Mouse (Mus musculus) embryonic facial prominence, embryonic 13.5 days (tissue): Measurements from ENCODE around the gene Adgra3. TPM values are rescaled to one million over a fixed set of nuclear protein-coding genes. Genes with fewer than 3 reads are reported as not detected.

ENCODE experiments used
- ATAC-seq: fragments of 200-750 bp; cut with Nextera tagmentation; 2 replicates; pipeline ENCODE4 v1.8.0; 2017; ENCODE audit warnings: low read depth; ENCODE audit not compliant: insufficient number of reproducible peaks, insufficient read depth, low FRiP score, low TSS enrichment
- H3K27ac ChIP-seq: fragments of 300-500 bp; sonication (generic); 2 replicates; pipeline ENCODE4 v1.5.1; 2015; ENCODE audit warnings: moderate library complexity, mild to moderate bottlenecking, inconsistent platforms
- H3K27me3 ChIP-seq: fragments of 300-500 bp; sonication (generic); 2 replicates; pipeline ENCODE4 v1.6.1; 2015; ENCODE audit warnings: mild to moderate bottlenecking, inconsistent platforms
- H3K36me3 ChIP-seq: fragments of 300-500 bp; sonication (generic); 2 replicates; pipeline ENCODE4 v1.6.1; 2015; ENCODE audit warnings: mild to moderate bottlenecking, inconsistent platforms
- H3K4me1 ChIP-seq: fragments of 300-500 bp; sonication (generic); 2 replicates; pipeline ENCODE4 v1.6.1; 2015; ENCODE audit warnings: inconsistent platforms
- H3K4me2 ChIP-seq: fragments of 300-500 bp; sonication (generic); 2 replicates; pipeline ENCODE4 v1.6.1; 2015; ENCODE audit warnings: moderate library complexity, mild to moderate bottlenecking, inconsistent platforms
- H3K4me3 ChIP-seq: fragments of 300-500 bp; sonication (generic); 2 replicates; pipeline ENCODE4 v1.5.1; 2015; ENCODE audit warnings: mild to moderate bottlenecking, inconsistent platforms
- H3K9ac ChIP-seq: fragments of 300-500 bp; sonication (generic); 2 replicates; pipeline ENCODE4 v1.6.1; 2015; ENCODE audit warnings: mild to moderate bottlenecking, inconsistent platforms
- H3K9me3 ChIP-seq: fragments of 300-500 bp; sonication (generic); 2 replicates; pipeline ENCODE4 v1.6.1; 2016; ENCODE audit warnings: inconsistent platforms
- WGBS: fragments of 180-500 bp; shearing (Covaris S2); methylation state at CpG from one replicate; pipeline ENCODE4 v1.1.7; 2015; ENCODE audit warnings: mixed read lengths; 5-methylcytosine and 5-hydroxymethylcytosine counted together
- polyA plus RNA-seq: library from polyadenylated mRNA; unstranded; fragments of >200 nt; fragmentation: Nextera tagmentation; extraction: Ambion mirVana; gene quantifications from 2 replicates; pipeline ENCODE4 v1.2.1, GENCODE M21; 2015

Adgra3 gene
- polyA plus RNA-seq, 1 experiment from 2014 or later = 39.7 TPM

DNA sequence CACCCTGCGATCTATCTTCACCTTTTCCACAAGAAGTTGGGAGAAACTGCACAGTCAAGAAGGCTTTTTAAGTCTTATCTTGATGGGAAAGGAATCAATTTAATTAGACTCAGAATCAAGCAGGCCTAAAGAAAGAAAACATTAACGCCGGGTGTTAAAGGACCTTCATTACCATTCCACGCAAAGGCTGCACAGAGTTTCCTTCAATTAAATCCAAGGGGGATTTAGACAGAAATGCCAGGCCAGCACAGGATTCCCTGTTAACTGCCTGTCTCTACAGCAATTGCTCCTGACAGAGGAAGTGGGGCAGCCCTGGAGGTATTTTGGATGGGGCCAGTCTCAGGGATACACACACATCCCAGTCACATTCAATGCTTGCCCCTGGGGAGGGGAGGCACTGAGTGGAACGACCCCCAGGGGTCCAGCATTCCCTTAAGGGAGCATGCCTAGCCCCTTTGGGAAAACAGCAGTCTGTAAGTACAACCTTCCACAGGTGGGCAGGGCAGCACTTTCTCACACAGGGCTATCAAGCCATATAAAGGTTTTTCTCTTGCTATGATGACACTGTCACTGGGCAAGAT is 10.4 kb downstream of the Adgra3 start:
- ATAC-seq = no peak

DNA sequence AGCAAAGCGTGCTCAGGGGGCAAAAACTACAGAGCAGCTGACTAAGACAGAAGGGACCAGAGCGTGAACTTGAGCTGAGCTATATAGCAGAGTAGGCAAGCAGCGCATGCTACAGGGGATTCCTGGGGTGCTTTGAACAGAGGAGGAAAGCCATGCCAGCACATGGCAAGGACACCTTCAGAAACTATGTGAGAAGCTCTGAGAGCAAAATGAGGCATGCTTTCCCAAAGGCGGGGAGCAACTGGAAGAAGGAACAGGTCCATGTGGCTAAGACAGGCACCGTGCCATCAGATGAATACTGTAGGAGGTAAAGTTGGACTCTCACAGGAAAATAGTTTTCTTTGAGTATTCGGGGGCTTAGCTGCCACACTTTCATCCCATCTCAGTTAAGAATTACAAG is 13.6 kb downstream of the Adgra3 start:
- Histone ChIP-seq H3K36me3 (no peaks in the 10 kb centered on the region), H3K4me3 (no peak overlapping the region), H3K9me3 (no peaks in the 10 kb centered on the region), H3K9ac (no peak overlapping the region), H3K27me3 (no peaks in the 10 kb centered on the region), H3K27ac (no peak overlapping the region), H3K4me1 (peaks cover 44% of the 10 kb centered on the region), H3K4me2 (no peak overlapping the region)
- 84% methylated on average over 6 of the region's 6 CpGs for WGBS
- ATAC-seq = no peak

More for the DNA sequence above, 10.4 kb downstream of the Adgra3 start:
- no peak overlapping the region for H3K4me3 ChIP-seq
- H3K9me3 ChIP-seq = no peaks in the 10 kb centered on the region
- H3K9ac ChIP-seq = no peak overlapping the region
- WGBS = 43% methylated on average over 5 of the region's 5 CpGs
- no peaks in the 10 kb centered on the region for H3K27me3 ChIP-seq
- H3K27ac ChIP-seq = no peak overlapping the region
- peaks cover 6% of the 10 kb centered on the region; the same call in 1 of the 2 replicates for H3K36me3 ChIP-seq
- H3K4me2 ChIP-seq = no peak overlapping the region
- peaks cover 52% of the 10 kb centered on the region for H3K4me1 ChIP-seq

DNA sequence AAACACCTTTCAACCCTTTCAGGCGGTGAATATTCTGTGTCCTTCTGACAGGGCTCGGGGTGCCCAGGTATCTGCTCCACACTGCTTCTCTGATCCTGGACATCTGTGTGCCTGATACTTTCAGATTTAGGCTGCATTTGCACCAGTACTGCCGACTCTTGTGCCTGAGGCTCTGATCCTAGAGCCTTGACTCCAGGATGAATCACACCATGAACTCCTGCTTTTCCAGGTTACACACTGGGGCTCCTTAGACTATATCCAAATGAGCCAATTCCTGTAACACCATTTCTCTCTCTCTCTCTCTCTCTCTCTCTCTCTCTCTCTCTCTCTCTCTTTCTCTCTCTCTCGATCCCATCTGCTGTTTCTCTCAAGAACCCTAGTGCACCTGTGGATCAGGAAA is 15.1 kb downstream of the Adgra3 start:
- no peaks in the 10 kb centered on the region for H3K9me3 ChIP-seq
- WGBS = 79% methylated on average over 4 of the region's 4 CpGs
- peaks cover 44% of the 10 kb centered on the region for H3K4me1 ChIP-seq
- ATAC-seq = no peak
- H3K27me3 ChIP-seq = no peaks in the 10 kb centered on the region
- H3K36me3 ChIP-seq = no peaks in the 10 kb centered on the region
- no peak overlapping the region for H3K4me2 ChIP-seq
- no peak overlapping the region for H3K4me3 ChIP-seq
- H3K9ac ChIP-seq = no peak overlapping the region
- no peak overlapping the region for H3K27ac ChIP-seq

GRCm38 (mm10) chr5:50042274-50042943 is 16.4 kb downstream of the Adgra3 start:
- peak; percentile 48; the same call in 1 of the 2 replicates for ATAC-seq
- no peak overlapping the region for H3K27ac ChIP-seq
- no peak overlapping the region for H3K4me2 ChIP-seq
- no peaks in the 10 kb centered on the region for H3K36me3 ChIP-seq
- H3K27me3 ChIP-seq = no peaks in the 10 kb centered on the region
- no peak overlapping the region for H3K4me3 ChIP-seq
- 36% methylated on average over 7 of the region's 7 CpGs for WGBS
- H3K4me1 ChIP-seq = peaks cover 46% of the 10 kb centered on the region
- no peaks in the 10 kb centered on the region for H3K9me3 ChIP-seq
- H3K9ac ChIP-seq = no peak overlapping the region

GRCm38 (mm10) chr5:50039521-50039920 is 19.3 kb downstream of the Adgra3 start:
- no peak overlapping the region for H3K9ac ChIP-seq
- H3K27me3 ChIP-seq = no peaks in the 10 kb centered on the region
- no peak overlapping the region for H3K27ac ChIP-seq
- H3K9me3 ChIP-seq = no peaks in the 10 kb centered on the region
- no peaks in the 10 kb centered on the region for H3K36me3 ChIP-seq
- no peak overlapping the region for H3K4me2 ChIP-seq
- no peak overlapping the region for H3K4me3 ChIP-seq
- ATAC-seq = peak; percentile 40
- H3K4me1 ChIP-seq = peaks cover 59% of the 10 kb centered on the region
- WGBS = 44% methylated on average over 6 of the region's 6 CpGs

- Histone ChIP-seq H3K4me3 (no peak overlapping the region), H3K9ac (no peak overlapping the region), H3K4me2 (no peak overlapping the region), H3K9me3 (no peaks in the 10 kb centered on the region), H3K36me3 (no peaks in the 10 kb centered on the region), H3K4me1 (peaks cover 62% of the 10 kb centered on the region), H3K27ac (0 out of 2 replicates have a peak overlapping the region, but pooled peaks have one; percentile 11), H3K27me3 (no peaks in the 10 kb centered on the region)
- no peak for ATAC-seq
- WGBS = 70% methylated on average over 8 of the region's 8 CpGs
Measured at GRCm38 (mm10) chr5:50037666-50038065, 21.1 kb downstream of the Adgra3 start.

GRCm38 (mm10) chr5:50034900-50035514 is 23.8 kb downstream of the Adgra3 start:
- no peak overlapping the region for H3K4me3 ChIP-seq
- no peaks in the 10 kb centered on the region for H3K9me3 ChIP-seq
- no peaks in the 10 kb centered on the region for H3K36me3 ChIP-seq
- WGBS = 84% methylated on average over 8 of the region's 8 CpGs
- H3K4me2 ChIP-seq = no peak overlapping the region
- peaks cover 57% of the 10 kb centered on the region for H3K4me1 ChIP-seq
- H3K27me3 ChIP-seq = no peaks in the 10 kb centered on the region
- H3K27ac ChIP-seq = no peak overlapping the region
- H3K9ac ChIP-seq = no peak overlapping the region
- ATAC-seq = no peak

DNA sequence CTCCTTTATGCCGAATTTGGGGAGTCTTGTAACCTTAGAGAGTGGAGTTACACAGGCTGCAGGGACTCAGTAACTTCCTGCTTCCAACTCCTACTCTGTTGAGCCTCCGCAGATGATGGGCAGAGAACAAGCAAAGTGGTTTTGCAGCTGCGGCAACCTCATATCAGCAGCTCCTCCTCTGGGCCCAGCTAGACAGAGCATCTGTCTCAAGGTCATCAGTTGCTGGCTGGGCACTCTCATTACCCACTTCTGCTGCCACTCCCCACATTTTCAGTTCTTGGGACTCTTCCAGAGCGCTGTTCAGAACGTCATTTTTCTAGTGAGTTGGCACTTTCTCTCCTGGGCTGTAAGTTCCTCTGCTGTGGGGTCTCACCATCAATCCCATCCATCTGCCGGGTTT is 24.6 kb downstream of the Adgra3 start:
- H3K4me1 ChIP-seq = peaks cover 50% of the 10 kb centered on the region
- H3K27me3 ChIP-seq = no peaks in the 10 kb centered on the region
- H3K36me3 ChIP-seq = no peaks in the 10 kb centered on the region
- 69% methylated on average over 6 of the region's 6 CpGs for WGBS
- H3K27ac ChIP-seq = peak overlapping the region; percentile 44
- no peak overlapping the region for H3K9ac ChIP-seq
- ATAC-seq = no peak
- H3K4me3 ChIP-seq = no peak overlapping the region
- H3K9me3 ChIP-seq = no peaks in the 10 kb centered on the region
- no peak overlapping the region for H3K4me2 ChIP-seq

- H3K27ac ChIP-seq = peak overlapping the region; percentile 44
- H3K9ac ChIP-seq = no peak overlapping the region; the same call in 1 of the 2 replicates
- no peaks in the 10 kb centered on the region for H3K9me3 ChIP-seq
- H3K36me3 ChIP-seq = no peaks in the 10 kb centered on the region
- 58% methylated on average over 9 of the region's 9 CpGs for WGBS
- no peaks in the 10 kb centered on the region for H3K27me3 ChIP-seq
- H3K4me3 ChIP-seq = no peak overlapping the region
- no peak overlapping the region for H3K4me2 ChIP-seq
- H3K4me1 ChIP-seq = peaks cover 48% of the 10 kb centered on the region
- ATAC-seq = no peak
Measured at GRCm38 (mm10) chr5:50033660-50034059, 25.1 kb downstream of the Adgra3 start.

DNA sequence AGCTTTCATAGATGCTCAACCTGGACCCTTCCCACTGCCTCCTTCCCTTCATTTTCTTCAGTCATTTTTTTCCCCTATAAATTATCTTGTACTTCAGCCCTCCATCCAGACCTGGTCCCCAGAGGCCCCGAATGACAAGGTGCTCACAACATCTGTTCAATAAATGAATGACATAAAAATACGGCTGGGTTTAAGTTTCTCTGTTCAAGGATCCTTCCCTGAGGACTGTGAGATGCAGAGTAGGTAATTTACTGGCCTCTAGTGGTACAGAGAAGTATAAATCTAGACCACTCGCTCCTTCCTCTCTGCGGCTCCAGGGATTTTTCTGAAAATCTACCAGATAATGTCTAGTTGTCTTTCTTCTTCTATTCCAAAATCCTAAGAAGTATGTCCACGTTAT is 26.5 kb downstream of the Adgra3 start:
- ATAC-seq = no peak; the same call in 1 of the 2 replicates

GRCm38 (mm10) chr5:50031763-50032272 is 27.0 kb downstream of the Adgra3 start:
- Histone ChIP-seq H3K9me3 (no peaks in the 10 kb centered on the region), H3K36me3 (no peaks in the 10 kb centered on the region), H3K27ac (no peak overlapping the region), H3K4me3 (no peak overlapping the region), H3K4me1 (peaks cover 44% of the 10 kb centered on the region), H3K27me3 (no peaks in the 10 kb centered on the region), H3K4me2 (no peak overlapping the region), H3K9ac (no peak overlapping the region)
- 97% methylated on average over 2 of the region's 2 CpGs for WGBS
- no peak; the same call in 1 of the 2 replicates for ATAC-seq

More for the DNA sequence above, 26.5 kb downstream of the Adgra3 start:
- Histone ChIP-seq H3K9ac (no peak overlapping the region), H3K4me2 (no peak overlapping the region), H3K9me3 (no peaks in the 10 kb centered on the region), H3K36me3 (no peaks in the 10 kb centered on the region), H3K27me3 (no peaks in the 10 kb centered on the region), H3K4me1 (peaks cover 44% of the 10 kb centered on the region), H3K4me3 (no peak overlapping the region), H3K27ac (no peak overlapping the region)
- 50% methylated on average over 5 of the region's 5 CpGs for WGBS

DNA sequence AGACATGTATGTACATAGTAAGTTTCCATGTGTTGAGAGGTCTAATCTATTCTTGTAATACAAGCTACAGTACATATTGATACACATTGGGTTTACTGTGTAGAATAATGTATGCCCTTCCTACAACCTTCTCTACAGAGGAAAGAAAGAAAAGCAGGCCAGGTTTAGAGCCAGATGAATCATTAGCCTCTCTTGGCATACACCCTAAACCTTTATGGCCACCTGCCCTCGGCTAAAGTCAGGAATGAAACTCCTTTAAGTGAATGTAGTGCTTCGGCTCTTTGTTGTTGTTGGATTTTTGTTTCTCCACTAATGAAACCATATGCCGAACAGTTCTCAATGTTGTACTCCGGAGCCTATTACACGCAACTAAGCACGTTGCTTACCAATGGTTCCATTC is 27.5 kb downstream of the Adgra3 start:
- no peak for ATAC-seq
- no peaks in the 10 kb centered on the region for H3K9me3 ChIP-seq
- 87% methylated on average over 6 of the region's 6 CpGs for WGBS
- H3K4me3 ChIP-seq = no peak overlapping the region
- H3K36me3 ChIP-seq = no peaks in the 10 kb centered on the region
- H3K9ac ChIP-seq = no peak overlapping the region
- no peak overlapping the region for H3K4me2 ChIP-seq
- no peak overlapping the region for H3K27ac ChIP-seq
- no peaks in the 10 kb centered on the region for H3K27me3 ChIP-seq
- H3K4me1 ChIP-seq = peaks cover 44% of the 10 kb centered on the region
